Mouse (Mus musculus) stomach, postnatal 0 days (tissue): ENCODE measurements around the gene Bnc2.

Experiments
- CTCF ChIP-seq: IDR thresholded peaks from 2 replicates; pipeline ENCODE4 v1.5.1; 2016; ENCODE audit warnings: antibody characterized with exemption, low read depth, mild to moderate bottlenecking, moderate library complexity
- EP300 ChIP-seq: optimal IDR thresholded peaks from 2 replicates; pipeline ENCODE3; 2016; ENCODE audit warnings: antibody characterized with exemption

DNA sequence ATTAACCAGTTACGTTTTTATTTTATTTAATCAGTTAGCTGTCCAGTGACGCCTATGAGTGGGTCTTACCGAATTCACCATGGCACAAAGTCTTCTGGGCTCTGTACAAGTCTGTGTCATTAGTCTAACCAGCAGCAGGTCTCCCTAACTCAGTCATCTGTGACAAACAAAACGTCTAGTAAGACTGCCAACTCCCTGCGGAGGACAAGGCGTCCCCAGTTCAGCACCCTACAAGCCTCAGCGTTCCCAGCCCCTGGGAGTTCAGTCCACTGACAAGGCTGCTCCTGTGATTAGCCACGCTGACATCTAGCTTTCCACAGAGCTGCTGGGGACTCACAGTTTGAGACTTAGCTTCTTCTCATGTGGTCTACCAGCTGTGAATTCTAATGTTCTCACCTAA, 23.3 kb downstream of the Bnc2 start:
- TF ChIP-seq EP300 (no peak), CTCF (no peak)
